Mouse (Mus musculus) liver, embryonic 16.5 days (tissue): ENCODE measurements around the gene Chsy1. TPM values are rescaled to one million over a fixed set of nuclear protein-coding genes. Genes with fewer than 3 reads are reported as not detected.

Experiments used
- polyA plus RNA-seq: library from polyadenylated mRNA; unstranded; fragments of >200 nt; fragmentation: Nextera tagmentation; extraction: Ambion mirVana; gene quantifications from 2 replicates; pipeline ENCODE4 v1.2.1, GENCODE M21; 2015

Chsy1 gene
- polyA plus RNA-seq, 1 experiment from 2014 or later: 4.9 TPM

Other genes with a start within 250 kb of the Chsy1 start
- gene Pcsk6, start 247.8 kb upstream of the Chsy1 start, polyA plus RNA-seq: 1.2 and 1.5 TPM in 2 replicates
- gene Gm45213, start 65.9 kb upstream of the Chsy1 start, polyA plus RNA-seq: not detected in 2 replicates
- 65.7 and 75.6 TPM in 2 replicates for gene Snrpa1, start 50.5 kb upstream of the Chsy1 start, polyA plus RNA-seq
- gene Selenos, start 29.9 kb upstream of the Chsy1 start, polyA plus RNA-seq: 68.0 and 70.3 TPM in 2 replicates